Mouse (Mus musculus) liver, adult 2 months (tissue): ENCODE measurements around the gene Mrtfa. TPM values are rescaled to one million over a fixed set of nuclear protein-coding genes. Genes with fewer than 3 reads are reported as not detected.

ENCODE experiments used
- DNase-seq: peaks from one replicate; pipeline ENCODE4 v3.0.0-alpha.2; 2011; ENCODE audit warnings: low read depth, low spot score; ENCODE audit errors: extremely low read depth
- H3K27ac ChIP-seq: fragments of 200-500 bp; replicated peaks from 2 replicates; pipeline ENCODE4 v1.5.1; 2012; ENCODE audit warnings: low read depth, mild to moderate bottlenecking, control low read depth, inconsistent platforms, low read length; ENCODE audit not compliant: insufficient read depth
- H3K27me3 ChIP-seq: fragments of 200-500 bp; 2 replicates; pipeline ENCODE4 v1.6.1; 2012; ENCODE audit warnings: mild to moderate bottlenecking, moderate library complexity, low read length, inconsistent platforms; ENCODE audit not compliant: control insufficient read depth, insufficient read depth
- H3K36me3 ChIP-seq: fragments of 200-500 bp; 2 replicates; pipeline ENCODE4 v1.6.1; 2012; ENCODE audit warnings: low read length, inconsistent platforms; ENCODE audit not compliant: control insufficient read depth, insufficient read depth
- H3K4me1 ChIP-seq: fragments of 200-500 bp; 2 replicates; pipeline ENCODE4 v1.6.1; 2011; ENCODE audit warnings: low read length; ENCODE audit not compliant: control insufficient read depth, insufficient read depth
- H3K4me3 ChIP-seq: fragments of 200-500 bp; 2 replicates; pipeline ENCODE4 v1.5.1; 2011; ENCODE audit warnings: low read depth, mild to moderate bottlenecking, control low read depth, low read length, moderate library complexity; ENCODE audit not compliant: insufficient read depth
- H3K79me2 ChIP-seq: fragments of 200-500 bp; 2 replicates; pipeline ENCODE4 v1.6.1; 2012; ENCODE audit warnings: inconsistent platforms, mild to moderate bottlenecking, low read length, moderate library complexity; ENCODE audit not compliant: control insufficient read depth, insufficient read depth
- H3K9ac ChIP-seq: fragments of 200-500 bp; 2 replicates; pipeline ENCODE4 v1.6.1; 2012; ENCODE audit warnings: low read depth, mild to moderate bottlenecking, control low read depth, inconsistent platforms, low read length
- CTCF ChIP-seq: fragments of 200-500 bp; IDR thresholded peaks from 2 replicates; pipeline ENCODE4 v1.5.1; 2011; ENCODE audit warnings: low read depth, low read length, control low read depth
- POLR2A ChIP-seq: fragments of 200-500 bp; IDR thresholded peaks from 2 replicates; pipeline ENCODE4 v1.6.1; 2011; ENCODE audit warnings: low read length, control low read depth; ENCODE audit not compliant: insufficient read depth; ENCODE audit errors: extremely low read depth
- WGBS: fragments of 180-500 bp; shearing (Covaris S2); methylation state at CpG from one replicate; pipeline ENCODE4 v1.1.7; 2018; 5-methylcytosine and 5-hydroxymethylcytosine counted together
- polyA plus RNA-seq: library from polyadenylated mRNA; depleted of rRNA; stranded (reverse); fragments of >200 nt; gene quantifications from 2 replicates; pipeline ENCODE4 v1.2.3, GENCODE M21; 2012
- total RNA-seq: library from RNA; depleted of rRNA; stranded (reverse); fragments of >200 nt; gene quantifications from 2 replicates; pipeline ENCODE4 v1.2.3, GENCODE M21; 2014

Mrtfa gene
- total and polyA plus RNA-seq, 2 experiments = 1.0 to 5.6 TPM

DNA sequence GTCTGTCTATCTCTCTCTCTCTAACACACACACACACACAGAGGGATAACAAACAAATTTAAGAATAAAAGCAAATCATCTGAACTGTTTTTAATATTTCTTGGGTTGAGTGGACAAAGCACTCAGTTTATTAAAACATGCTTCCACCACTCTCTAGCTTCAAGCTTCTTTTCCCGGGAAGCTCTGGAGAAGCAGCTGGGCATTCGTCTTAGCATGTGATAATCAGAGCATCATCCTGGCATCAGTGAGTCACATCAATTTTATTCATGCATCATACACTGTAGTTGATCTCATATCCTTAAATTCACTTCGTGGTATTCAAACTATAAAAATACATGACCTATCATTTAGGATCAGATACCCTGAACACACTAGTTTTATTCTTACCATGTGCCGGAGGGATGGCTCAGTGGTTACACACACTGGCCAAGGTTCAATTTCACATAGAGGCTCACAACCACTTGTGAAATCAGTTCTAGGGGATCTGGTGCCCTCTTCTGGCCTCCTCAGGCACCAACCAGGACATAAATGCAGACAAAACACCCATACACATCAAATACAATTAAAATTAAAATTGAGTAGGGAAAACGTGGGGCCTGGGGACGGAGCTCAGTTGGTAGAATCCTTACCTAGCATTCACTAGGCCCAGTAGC is 141.0 kb downstream of the Mrtfa start:
- H3K4me1 ChIP-seq = peaks cover 7% of the 10 kb centered on the region

GRCm38 (mm10) chr15:81047497-81047896 is 143.1 kb downstream of the Mrtfa start:
- H3K27me3 ChIP-seq = no peaks in the 10 kb centered on the region
- WGBS = 73% methylated on average over 10 of the region's 10 CpGs
- H3K4me3 ChIP-seq = no peak overlapping the region
- no peak overlapping the region for H3K9ac ChIP-seq
- H3K36me3 ChIP-seq = no peaks in the 10 kb centered on the region
- H3K79me2 ChIP-seq = peaks cover 6% of the 10 kb centered on the region; the same call in 1 of the 2 replicates
- DNase-seq = no peak
- TF ChIP-seq CTCF = no peak
- no peak overlapping the region for H3K27ac ChIP-seq
- H3K4me1 ChIP-seq = peaks cover 7% of the 10 kb centered on the region

More for the DNA sequence above, 141.0 kb downstream of the Mrtfa start:
- TF ChIP-seq CTCF (peak; percentile 56; the same call in 1 of the 2 replicates), POLR2A (no peak)
- WGBS = 62% methylated on average over 6 of the region's 6 CpGs
- Histone ChIP-seq H3K4me3 (no peak overlapping the region), H3K27ac (no peak overlapping the region), H3K79me2 (0 out of 2 replicates have a peak, but pooled peaks cover 2% of the 10 kb centered on the region), H3K27me3 (no peaks in the 10 kb centered on the region), H3K9ac (no peak overlapping the region), H3K36me3 (no peaks in the 10 kb centered on the region)
- DNase-seq = peak; percentile 55

DNA sequence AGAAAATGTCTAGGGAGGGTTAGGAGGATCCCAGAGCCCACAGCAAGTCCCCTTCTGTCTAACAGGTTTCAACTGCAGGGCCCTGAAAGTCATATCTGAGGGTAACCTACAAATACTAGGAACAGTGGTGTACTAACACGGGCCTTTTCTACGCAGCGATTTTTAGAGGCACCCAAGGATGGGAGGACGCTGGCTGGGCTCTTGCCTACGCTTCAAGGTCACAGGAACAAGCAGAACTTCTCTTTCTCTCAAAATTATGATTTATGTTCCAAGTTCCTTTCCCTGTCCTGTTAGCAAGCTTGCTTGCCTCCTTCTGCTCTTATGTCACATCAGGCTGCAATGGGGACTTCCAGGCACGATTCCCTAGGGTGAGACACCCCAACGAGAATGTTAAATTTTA is 144.5 kb downstream of the Mrtfa start:
- Histone ChIP-seq H3K4me3 (no peak overlapping the region), H3K9ac (no peak overlapping the region), H3K4me1 (peaks cover 7% of the 10 kb centered on the region), H3K36me3 (no peaks in the 10 kb centered on the region), H3K27ac (no peak overlapping the region), H3K79me2 (peaks cover 6% of the 10 kb centered on the region; the same call in 1 of the 2 replicates), H3K27me3 (no peaks in the 10 kb centered on the region)
- TF ChIP-seq CTCF (no peak), POLR2A (no peak)
- WGBS = 86% methylated on average over 7 of the region's 7 CpGs
- DNase-seq = no peak

DNA sequence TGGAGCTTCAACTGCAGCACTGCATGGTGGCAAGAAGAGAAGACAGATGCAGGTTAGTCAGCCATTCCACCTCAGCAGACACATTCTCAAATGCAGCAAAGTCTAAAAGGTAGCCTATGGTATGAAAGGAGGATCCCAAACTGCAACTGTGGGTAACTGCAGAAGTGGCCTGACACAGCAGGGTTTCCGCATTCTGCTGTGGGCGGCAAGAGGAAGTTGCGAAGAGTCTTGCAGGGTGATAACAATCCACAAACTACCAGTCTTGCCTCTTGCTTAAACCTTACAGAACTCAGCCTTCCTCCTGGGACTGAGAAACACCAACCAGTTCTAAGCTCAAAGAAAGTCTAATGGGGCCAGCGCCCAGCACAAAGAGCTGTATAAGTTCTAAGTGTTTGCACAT is 145.2 kb downstream of the Mrtfa start:
- 0 out of 2 replicates have a peak overlapping the region, but pooled peaks have one; percentile 9 for H3K9ac ChIP-seq
- no peaks in the 10 kb centered on the region for H3K27me3 ChIP-seq
- H3K4me3 ChIP-seq = peak overlapping the region; percentile 58
- TF ChIP-seq CTCF (no peak), POLR2A (no peak)
- peak; percentile 27 for DNase-seq
- peaks cover 5% of the 10 kb centered on the region for H3K4me1 ChIP-seq
- 87% methylated on average over 4 of the region's 4 CpGs for whole genome bisulfite sequencing
- 0 out of 2 replicates have a peak overlapping the region, but pooled peaks have one; percentile 30 for H3K27ac ChIP-seq
- no peaks in the 10 kb centered on the region for H3K36me3 ChIP-seq
- peaks cover 6% of the 10 kb centered on the region; the same call in 1 of the 2 replicates for H3K79me2 ChIP-seq

DNA sequence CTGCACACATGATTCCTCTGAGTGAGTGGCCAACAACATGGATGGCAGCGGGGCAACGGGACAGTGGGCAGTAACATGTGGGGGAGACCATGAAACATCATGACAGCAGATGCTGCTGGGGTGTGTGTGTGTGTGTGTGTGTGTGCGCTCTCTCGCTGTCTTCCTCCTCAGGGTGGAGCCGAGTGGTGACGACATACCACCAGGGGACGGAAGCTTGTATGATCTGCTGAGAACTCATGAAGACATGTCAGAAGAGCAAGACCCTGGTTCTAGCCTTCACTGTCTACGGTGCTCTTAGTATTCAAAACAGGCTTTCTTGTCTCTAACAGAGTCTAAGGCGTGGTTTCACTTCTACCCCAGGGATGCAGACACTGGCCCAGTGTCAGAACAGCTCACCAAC is 146.1 kb downstream of the Mrtfa start:
- no peak overlapping the region for H3K9ac ChIP-seq
- H3K36me3 ChIP-seq = no peaks in the 10 kb centered on the region

GRCm38 (mm10) chr15:81042276-81042931 is 148.2 kb downstream of the Mrtfa start:
- no peak for DNase-seq
- Histone ChIP-seq H3K9ac (no peak overlapping the region), H3K4me1 (no peaks in the 10 kb centered on the region), H3K4me3 (no peak overlapping the region), H3K79me2 (peaks cover 4% of the 10 kb centered on the region; the same call in 1 of the 2 replicates), H3K36me3 (no peaks in the 10 kb centered on the region), H3K27ac (no peak overlapping the region), H3K27me3 (no peaks in the 10 kb centered on the region)
- 75% methylated on average over 13 of the region's 13 CpGs for WGBS
- TF ChIP-seq CTCF = peak; percentile 66
- TF ChIP-seq POLR2A = no peak

More for the DNA sequence above, 146.1 kb downstream of the Mrtfa start:
- WGBS = 90% methylated on average over 9 of the region's 9 CpGs
- Histone ChIP-seq H3K4me3 (no peak overlapping the region; the same call in 1 of the 2 replicates), H3K27ac (no peak overlapping the region), H3K79me2 (peaks cover 6% of the 10 kb centered on the region; the same call in 1 of the 2 replicates), H3K27me3 (no peaks in the 10 kb centered on the region), H3K4me1 (no peaks in the 10 kb centered on the region; the same call in 1 of the 2 replicates)
- no peak for DNase-seq
- TF ChIP-seq POLR2A (no peak), CTCF (no peak)
